Mouse (Mus musculus) heart, postnatal 0 days (tissue): ENCODE data around the gene Lgals1.

Experiments
- CTCF ChIP-seq: IDR thresholded peaks from 2 replicates; pipeline ENCODE4 v1.5.1; 2016; ENCODE audit warnings: antibody characterized with exemption, control low read depth, low read depth
- EP300 ChIP-seq: IDR thresholded peaks from 2 replicates; pipeline ENCODE4 v1.6.1; 2016; ENCODE audit warnings: antibody characterized with exemption, low read depth

GRCm38 (mm10) chr15:78971626-78972025, 45.1 kb downstream of the Lgals1 start:
- TF ChIP-seq CTCF: no peak
- TF ChIP-seq EP300: no peak
